In the genomic region with DNA sequence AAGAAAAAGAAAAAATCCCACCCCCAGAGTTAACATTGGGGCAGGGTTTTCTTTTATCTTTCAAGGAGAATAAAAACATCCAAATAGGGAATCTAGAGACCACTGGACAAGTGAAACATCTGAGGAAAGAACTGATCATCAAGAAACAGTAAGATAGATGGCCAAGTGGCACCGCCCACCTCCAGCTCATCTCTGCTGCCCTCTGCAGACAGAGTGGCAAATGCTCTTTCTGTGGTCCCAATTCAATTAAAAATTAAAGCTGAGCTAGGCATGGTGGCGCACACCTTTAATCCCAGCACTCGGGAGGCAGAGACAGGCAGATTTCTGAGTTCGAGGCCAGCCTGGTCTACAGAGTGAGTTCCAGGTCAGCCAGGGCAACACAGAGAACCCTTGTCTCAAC, we compare ENCODE assay signal across 10 mouse cellular contexts. TPM values are rescaled to one million over a fixed set of nuclear protein-coding genes. Genes with fewer than 3 reads are reported as not detected.
A peak's percentile ranks its signal among the peaks of the same experiment; 100 is the strongest.
DNase-seq lines count a peak whose midpoint lies in the region; ATAC-seq and TF ChIP-seq lines count a peak whose summit lies in the region.
"Had no signal": no experiment of that assay in that cellular context is flagged by ENCODE, and none has a peak within 500 bp of the region (broad histone marks: within the 10 kb centered on the region; RNA-seq: fewer than 3 reads in every experiment).

No protein-coding gene starts in this region.

- 94% methylated on average over 4 of the region's 4 CpGs for WGBS in neural tube, embryonic 15.5 days
- 96% methylated on average over 4 of the region's 4 CpGs for WGBS in midbrain, embryonic 15.5 days

- no peak overlapping the region for H3K9ac ChIP-seq in neural tube, embryonic 15.5 days (replicated peaks)
- H3K9ac ChIP-seq in midbrain, embryonic 15.5 days: no peak overlapping the region
- H3K9ac ChIP-seq: hindbrain, embryonic 15.5 days had no signal

- no peak overlapping the region for H3K4me2 ChIP-seq in neural tube, embryonic 15.5 days
- H3K4me2 ChIP-seq in midbrain, embryonic 15.5 days: no peak overlapping the region
- H3K4me2 ChIP-seq: hindbrain, embryonic 15.5 days had no signal

- H3K27me3 ChIP-seq in E14TG2a.4 (ENCODE audit: insufficient read depth, low read length): no peaks in the 10 kb centered on the region
- no peaks in the 10 kb centered on the region for H3K27me3 ChIP-seq in neural tube, embryonic 15.5 days (replicated peaks)
- H3K27me3 ChIP-seq in midbrain, embryonic 15.5 days (replicated peaks): no peaks in the 10 kb centered on the region
- H3K27me3 ChIP-seq: hindbrain, embryonic 15.5 days had no signal

- H3K36me3 ChIP-seq in E14TG2a.4 (ENCODE audit: insufficient read depth, low read length): peaks cover 16% of the 10 kb centered on the region
- H3K36me3 ChIP-seq in neural tube, embryonic 15.5 days: peaks cover 19% of the 10 kb centered on the region
- peaks cover 11% of the 10 kb centered on the region for H3K36me3 ChIP-seq in midbrain, embryonic 15.5 days (replicated peaks)

- intact Hi-C loops in gastrocnemius, adult 2 months (cut with DNase I): no loop called here

- H3K4me1 ChIP-seq in E14TG2a.4 (replicated peaks; ENCODE audit: low read depth, low read length): no peaks in the 10 kb centered on the region
- no peaks in the 10 kb centered on the region for H3K4me1 ChIP-seq in neural tube, embryonic 15.5 days
- no peaks in the 10 kb centered on the region for H3K4me1 ChIP-seq in midbrain, embryonic 15.5 days
- H3K4me1 ChIP-seq: hindbrain, embryonic 15.5 days had no signal

- DNase-seq in gastrocnemius, adult 2 months: no peak
- DNase-seq in gastrocnemius, postnatal 25 days: no peak
- no peak for DNase-seq in layer of hippocampus, adult 8-10 months (ENCODE audit: low spot score in 2 of 2)

- ATAC-seq in common myeloid progenitor, adult 5-6 weeks (replicated peaks; ENCODE audit: low read depth, poor library complexity, severe bottlenecking): peak; percentile 65; the same call in 1 of the 2 replicates
- ATAC-seq in megakaryocyte-erythroid progenitor cell, adult 5-6 weeks (replicated peaks; ENCODE audit: low FRiP score, low TSS enrichment, poor library complexity, severe bottlenecking): peak; percentile 81
- no peak for ATAC-seq in neural tube, embryonic 15.5 days (ENCODE audit: low FRiP score)
- ATAC-seq in midbrain, embryonic 15.5 days (replicated peaks): no peak

- H3K4me3 ChIP-seq in gastrocnemius, adult 2 months: no peak overlapping the region
- H3K4me3 ChIP-seq in E14TG2a.4 (replicated peaks; ENCODE audit: low read length): no peak overlapping the region
- no peak overlapping the region for H3K4me3 ChIP-seq in neural tube, embryonic 15.5 days (replicated peaks)
- H3K4me3 ChIP-seq in midbrain, embryonic 15.5 days: no peak overlapping the region
- H3K4me3 ChIP-seq: hindbrain, embryonic 15.5 days; myocyte had no signal

- H3K27ac ChIP-seq in gastrocnemius, adult 2 months: no peak overlapping the region
- H3K27ac ChIP-seq in neural tube, embryonic 15.5 days (replicated peaks): no peak overlapping the region
- H3K27ac ChIP-seq in midbrain, embryonic 15.5 days: no peak overlapping the region
- H3K27ac ChIP-seq: hindbrain, embryonic 15.5 days had no signal

- TF ChIP-seq CTCF in gastrocnemius, adult 2 months (IDR thresholded peaks at IDR 0.05): peak; percentile 41
- TF ChIP-seq CTCF in E14TG2a.4 (conservative IDR thresholded peaks at IDR 0.05; ENCODE audit: low read length): peak; percentile 34

- peaks cover under 1% of the 10 kb centered on the region; the same call in 1 of the 2 replicates for H3K9me3 ChIP-seq in E14TG2a.4 (ENCODE audit: low read length)
- 0 out of 2 replicates have a peak, but pooled peaks cover 4% of the 10 kb centered on the region for H3K9me3 ChIP-seq in neural tube, embryonic 15.5 days (replicated peaks)
- no peaks in the 10 kb centered on the region for H3K9me3 ChIP-seq in midbrain, embryonic 15.5 days
- H3K9me3 ChIP-seq: hindbrain, embryonic 15.5 days had no signal

RNA-seq across cellular contexts. Expression of a gene that starts 16.6 kb away (rescaled TPM):
- total RNA-seq in gastrocnemius, adult 2 months (2021): 1 to 10 TPM; 2.6 to 3.6 TPM
- 1 to 10 TPM; 1.7 TPM for total RNA-seq in gastrocnemius, postnatal 25 days (2021)
- total RNA-seq in common myeloid progenitor, adult 5-6 weeks (2017): 9.1 and 12.7 TPM in 2 replicates
- 9.3 and 21.1 TPM in 2 replicates for total RNA-seq in megakaryocyte-erythroid progenitor cell, adult 5-6 weeks (2014; fragmentation: Nextera tagmentation)
- 7.2 and 9.3 TPM in 2 replicates for total RNA-seq in megakaryocyte-erythroid progenitor cell, adult 5-6 weeks (2017)
- polyA plus RNA-seq in neural tube, embryonic 15.5 days (2015; fragmentation: Nextera tagmentation; extraction: Ambion mirVana): 19.8 and 20.1 TPM in 2 replicates
- 10 to 100 TPM; 14.1 to 17.7 (median 15.8) TPM for total RNA-seq in layer of hippocampus, adult 8-10 months (2022)
- 23.8 and 27.2 TPM in 2 replicates for polyA plus RNA-seq in midbrain, embryonic 15.5 days (2015; fragmentation: Nextera tagmentation; extraction: Ambion mirVana)

RNA-seq across cellular contexts. Expression of a gene that starts 45.0 kb away (rescaled TPM):
- total RNA-seq in gastrocnemius, adult 2 months (2021): 100 to 1,000 TPM; 192 to 200 TPM
- total RNA-seq in gastrocnemius, postnatal 25 days (2021): 100 to 1,000 TPM; 145 to 160 TPM
- 16.2 and 28.2 TPM in 2 replicates for total RNA-seq in common myeloid progenitor, adult 5-6 weeks (2017)
- 46.8 and 49.8 TPM in 2 replicates for total RNA-seq in megakaryocyte-erythroid progenitor cell, adult 5-6 weeks (2014; fragmentation: Nextera tagmentation)
- total RNA-seq in megakaryocyte-erythroid progenitor cell, adult 5-6 weeks (2017): 17.8 and 35.2 TPM in 2 replicates
- polyA plus RNA-seq in neural tube, embryonic 15.5 days (2015; fragmentation: Nextera tagmentation; extraction: Ambion mirVana): 218 and 220 TPM in 2 replicates
- total RNA-seq in layer of hippocampus, adult 8-10 months (2022): 100 to 1,000 TPM; 130 to 147 (median 139) TPM
- 271 and 282 TPM in 2 replicates for polyA plus RNA-seq in midbrain, embryonic 15.5 days (2015; fragmentation: Nextera tagmentation; extraction: Ambion mirVana)

RNA-seq across cellular contexts. Expression of a gene that starts 51.6 kb away (rescaled TPM):
- total RNA-seq in gastrocnemius, adult 2 months (2021): 10 to 100 TPM; 14.7 to 16.5 TPM
- 10 to 100 TPM; 11.3 to 13.8 TPM for total RNA-seq in gastrocnemius, postnatal 25 days (2021)
- 40.0 and 46.4 TPM in 2 replicates for total RNA-seq in common myeloid progenitor, adult 5-6 weeks (2017)
- total RNA-seq in megakaryocyte-erythroid progenitor cell, adult 5-6 weeks (2014; fragmentation: Nextera tagmentation): 30.0 and 40.1 TPM in 2 replicates
- 37.3 and 62.5 TPM in 2 replicates for total RNA-seq in megakaryocyte-erythroid progenitor cell, adult 5-6 weeks (2017)
- polyA plus RNA-seq in neural tube, embryonic 15.5 days (2015; fragmentation: Nextera tagmentation; extraction: Ambion mirVana): 85.8 and 89.9 TPM in 2 replicates
- total RNA-seq in layer of hippocampus, adult 8-10 months (2022): 10 to 100 TPM; 31.7 to 38.2 (median 33.2) TPM
- polyA plus RNA-seq in midbrain, embryonic 15.5 days (2015; fragmentation: Nextera tagmentation; extraction: Ambion mirVana): 109 and 112 TPM in 2 replicates

RNA-seq across cellular contexts. Expression of a gene that starts 54.6 kb away (rescaled TPM):
- 1 to 10 TPM; 2.0 to 3.2 TPM for total RNA-seq in gastrocnemius, adult 2 months (2021)
- 1 to 10 TPM; 2.3 to 3.2 TPM for total RNA-seq in gastrocnemius, postnatal 25 days (2021)
- 7.9 and 13.7 TPM in 2 replicates for total RNA-seq in common myeloid progenitor, adult 5-6 weeks (2017)
- 9.0 and 16.5 TPM in 2 replicates for total RNA-seq in megakaryocyte-erythroid progenitor cell, adult 5-6 weeks (2014; fragmentation: Nextera tagmentation)
- total RNA-seq in megakaryocyte-erythroid progenitor cell, adult 5-6 weeks (2017): not detected in 2 replicates
- polyA plus RNA-seq in neural tube, embryonic 15.5 days (2015; fragmentation: Nextera tagmentation; extraction: Ambion mirVana): 81.9 and 93.8 TPM in 2 replicates
- 10 to 100 TPM; 28.2 to 37.2 (median 30.9) TPM for total RNA-seq in layer of hippocampus, adult 8-10 months (2022)
- 116 and 121 TPM in 2 replicates for polyA plus RNA-seq in midbrain, embryonic 15.5 days (2015; fragmentation: Nextera tagmentation; extraction: Ambion mirVana)

Comparison
In these comparisons a context has a peak if more than half of its experiments do, and no peak if none do; other contexts are left out.
1. ATAC-seq: peak in common myeloid progenitor, adult 5-6 weeks (single experiment) and megakaryocyte-erythroid progenitor cell, adult 5-6 weeks (single experiment); none in neural tube, embryonic 15.5 days (single experiment) and midbrain, embryonic 15.5 days (single experiment).